Mouse (Mus musculus) cerebellum, adult 11-12 months (tissue): Measurements from ENCODE around the gene Cchcr1.

Experiments
- DNase-seq: peaks from one replicate; pipeline ENCODE4 v3.0.0; 2022

Gene Cchcr1

DNA sequence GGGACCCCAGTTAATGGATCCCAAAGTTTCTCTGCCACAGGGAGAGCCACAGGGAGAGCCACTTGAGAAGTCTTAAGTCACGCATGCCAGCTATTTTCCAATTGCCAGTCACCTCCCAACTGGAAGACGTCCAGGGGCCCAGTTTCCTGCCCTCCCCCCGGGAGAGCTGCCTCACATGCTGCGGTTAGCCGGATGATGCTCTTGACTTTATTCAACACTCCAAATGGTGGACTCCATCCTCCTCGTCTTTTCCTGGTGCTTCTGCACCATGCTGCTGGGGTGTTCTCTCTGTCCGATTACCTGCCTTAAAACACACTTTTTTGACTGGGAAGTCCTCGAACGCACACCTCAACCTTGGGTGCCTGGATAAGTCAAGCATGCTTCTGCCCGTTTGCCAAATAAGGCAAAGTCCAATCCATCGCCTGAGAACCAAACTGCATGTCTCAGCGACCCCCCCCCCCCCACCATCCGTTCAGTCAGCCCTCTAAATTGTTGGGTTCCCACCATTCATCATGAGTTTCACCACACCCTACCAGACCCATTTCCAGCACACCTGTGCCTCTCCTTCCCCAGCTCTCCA, 39.4 kb downstream of the Cchcr1 start:
- no peak for DNase-seq

DNA sequence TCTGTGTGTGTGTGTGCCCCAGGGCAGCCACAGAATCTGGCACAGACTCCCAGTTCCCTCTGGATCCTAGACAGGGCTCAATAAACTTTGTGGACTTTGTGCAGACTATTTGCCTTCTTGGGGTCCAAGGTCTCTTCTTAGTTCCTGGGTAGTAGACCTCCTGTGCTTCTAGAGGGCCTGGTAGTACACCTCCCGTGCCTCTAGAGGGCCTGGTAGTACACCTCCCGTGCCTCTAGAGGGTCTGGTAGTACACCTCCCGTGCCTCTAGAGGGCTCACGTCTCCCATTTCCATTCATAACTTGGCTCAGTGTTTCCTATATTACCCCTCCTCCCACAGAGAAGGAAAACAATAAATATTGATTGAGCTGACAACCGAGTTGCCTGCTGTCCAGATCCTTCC, 39.9 kb downstream of the Cchcr1 start:
- DNase-seq, result no peak

DNA sequence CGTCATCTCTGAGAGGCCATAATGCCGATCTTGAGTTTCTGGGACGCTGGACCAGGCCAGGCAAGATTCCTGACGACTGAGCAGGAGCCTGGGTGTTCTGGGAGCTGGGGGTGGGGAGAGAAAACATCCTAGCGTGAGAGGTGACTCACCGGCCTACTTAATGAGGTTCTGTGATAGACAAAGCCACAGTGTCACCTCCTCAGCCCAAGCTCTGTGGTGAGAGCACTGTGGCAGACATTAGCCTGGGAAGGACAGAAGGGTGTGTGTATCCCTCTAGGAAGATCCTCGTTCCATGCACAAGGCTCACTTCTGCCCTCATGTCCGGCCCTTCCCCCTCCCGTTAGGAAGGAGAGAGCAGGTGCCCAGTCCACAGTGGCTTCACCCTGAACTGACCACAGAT, 40.5 kb downstream of the Cchcr1 start:
- no peak for DNase-seq

DNA sequence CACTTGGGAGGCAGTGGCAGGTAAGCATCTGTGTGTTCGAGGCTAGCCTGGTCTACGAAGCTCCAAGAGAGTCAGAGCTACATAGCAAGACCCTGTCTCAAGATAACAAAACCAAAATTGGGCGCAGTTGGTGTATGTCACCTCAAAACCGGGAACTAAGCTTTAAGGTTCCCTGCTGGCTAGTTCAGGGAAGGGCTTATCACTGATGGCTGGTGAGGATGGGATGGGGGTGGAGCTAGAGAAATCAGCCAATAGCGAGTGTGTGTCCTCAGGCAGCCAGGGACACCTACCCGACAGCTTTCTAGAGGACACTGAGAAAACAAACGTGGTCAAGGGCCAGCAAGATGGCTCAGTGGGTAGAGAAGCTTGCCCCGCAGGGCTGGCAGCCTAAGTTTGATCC, 41.3 kb downstream of the Cchcr1 start:
- no peak for DNase-seq

DNA sequence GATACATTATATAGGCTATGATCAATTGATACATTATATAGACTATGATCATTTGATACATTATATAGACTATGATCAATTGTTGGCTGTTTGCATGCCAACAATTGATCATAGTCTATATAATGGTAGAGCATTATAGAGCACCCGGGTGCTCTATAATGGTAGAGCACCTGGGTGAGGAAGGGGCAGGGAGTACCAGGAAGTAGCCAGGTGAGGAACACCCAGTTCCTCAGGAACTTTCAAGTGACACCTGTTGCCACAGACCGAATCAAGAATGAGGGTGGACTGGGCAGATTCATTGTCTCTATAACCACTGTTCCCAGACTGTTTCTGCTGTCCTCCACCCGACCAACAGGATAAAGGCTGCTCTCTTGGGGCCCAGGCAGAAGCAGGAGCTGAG, 50.2 kb downstream of the Cchcr1 start, which contains the start of gene 2300002M23Rik:
TSS of gene 2300002M23Rik (plus strand) at position 301 of the 400 bp plus-strand sequence.
- DNase-seq, result no peak

DNA sequence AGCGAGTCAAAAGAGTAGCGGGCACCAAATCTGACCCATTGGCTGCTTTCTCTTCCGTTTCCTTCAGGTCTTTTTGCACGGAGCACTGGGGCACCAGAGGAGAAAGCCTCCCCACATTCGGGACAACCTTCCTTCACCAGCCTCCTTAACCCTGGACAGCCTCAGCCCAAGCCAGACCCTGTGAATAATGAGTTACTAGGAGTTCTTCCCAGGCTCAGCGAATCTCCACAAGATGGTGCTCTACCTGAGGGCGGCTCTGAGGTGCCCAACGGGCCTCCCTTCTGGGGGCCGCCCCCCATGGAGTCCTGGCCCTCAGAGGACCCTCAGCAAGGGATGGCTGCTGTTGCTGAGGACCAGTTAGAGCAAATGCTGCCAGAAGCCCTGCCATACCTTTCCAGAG, 50.9 kb downstream of the Cchcr1 start:
- no peak for DNase-seq

DNA sequence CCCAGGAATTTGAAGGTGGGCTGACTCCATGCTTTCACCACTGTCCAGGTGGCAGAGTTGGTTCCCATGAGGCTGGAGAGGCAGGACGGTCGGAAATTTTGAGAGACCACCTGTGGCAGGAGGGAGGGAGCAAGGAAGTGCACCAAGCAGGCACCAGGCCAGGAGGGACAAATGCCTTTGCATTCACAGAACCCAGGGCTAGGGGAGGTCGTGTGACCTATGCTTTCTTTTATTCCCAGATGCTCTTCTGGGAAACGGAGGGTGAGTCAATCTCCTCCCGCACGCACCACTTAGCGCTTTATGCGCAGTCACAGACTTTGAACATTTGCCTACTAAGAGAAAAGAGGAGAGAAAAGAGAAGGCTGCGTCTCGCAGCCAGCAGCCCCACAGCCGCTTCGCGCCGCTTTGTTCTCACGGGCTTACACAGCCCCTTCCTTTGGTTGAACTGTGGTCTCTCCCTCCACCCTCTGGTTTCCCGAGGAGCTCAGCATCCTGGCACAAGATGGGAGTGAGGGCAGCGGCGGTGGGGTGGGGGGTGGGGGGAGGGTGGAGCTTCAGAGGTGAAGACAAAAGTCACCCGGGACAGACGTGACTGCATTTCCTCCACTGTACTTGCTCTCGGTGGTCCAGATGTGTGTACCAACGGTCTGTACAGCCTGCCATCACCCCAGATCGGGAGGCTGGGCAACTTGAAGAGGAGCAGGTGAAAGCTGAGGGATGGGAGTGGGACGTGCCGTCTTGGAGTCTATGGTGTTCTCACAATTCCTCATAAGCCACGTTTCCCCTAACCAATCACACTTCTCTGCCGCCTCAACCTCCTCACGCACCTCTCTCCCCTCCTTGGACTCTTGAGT, 52.4 kb downstream of the Cchcr1 start:
- DNase-seq, result no peak

DNA sequence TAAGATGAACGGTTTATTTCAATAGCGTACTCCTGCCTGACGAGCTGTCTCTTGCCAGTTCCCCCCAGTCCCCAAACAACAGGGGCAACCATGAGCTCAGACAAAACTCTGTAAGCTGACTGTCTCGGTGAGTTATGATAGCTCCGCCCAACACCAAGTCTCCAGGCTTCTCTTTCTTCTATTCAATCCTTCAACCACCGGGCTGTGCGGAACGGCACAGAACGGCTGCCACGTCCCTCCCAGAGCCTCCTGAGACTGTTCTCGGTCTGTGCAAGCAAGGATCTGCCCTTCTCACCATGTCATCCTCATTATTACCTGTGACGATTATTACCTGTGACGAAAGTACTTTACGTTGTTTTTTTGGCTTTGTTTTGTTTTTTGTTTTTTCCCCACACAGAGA, 53.9 kb downstream of the Cchcr1 start:
- DNase-seq, result no peak

DNA sequence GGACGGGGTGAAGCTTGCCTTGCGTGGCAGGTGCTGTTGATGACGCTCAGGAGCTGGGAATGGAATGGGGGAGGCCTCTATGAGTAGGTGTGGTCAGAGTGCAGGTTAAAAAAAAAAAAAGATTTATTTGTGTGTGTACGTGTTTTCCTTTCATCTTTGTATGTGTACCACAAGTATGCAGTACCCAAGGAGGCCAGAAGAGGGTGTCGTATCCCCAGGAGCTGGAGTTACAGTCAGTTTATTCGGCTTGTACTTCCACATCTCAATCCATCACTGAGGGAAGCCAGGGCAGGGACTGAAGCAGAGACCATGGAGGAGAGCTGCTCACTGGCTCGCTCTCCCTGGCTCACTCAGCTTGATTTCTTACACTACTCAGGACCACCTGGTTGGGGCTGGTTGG, 54.6 kb downstream of the Cchcr1 start:
- no peak for DNase-seq

DNA sequence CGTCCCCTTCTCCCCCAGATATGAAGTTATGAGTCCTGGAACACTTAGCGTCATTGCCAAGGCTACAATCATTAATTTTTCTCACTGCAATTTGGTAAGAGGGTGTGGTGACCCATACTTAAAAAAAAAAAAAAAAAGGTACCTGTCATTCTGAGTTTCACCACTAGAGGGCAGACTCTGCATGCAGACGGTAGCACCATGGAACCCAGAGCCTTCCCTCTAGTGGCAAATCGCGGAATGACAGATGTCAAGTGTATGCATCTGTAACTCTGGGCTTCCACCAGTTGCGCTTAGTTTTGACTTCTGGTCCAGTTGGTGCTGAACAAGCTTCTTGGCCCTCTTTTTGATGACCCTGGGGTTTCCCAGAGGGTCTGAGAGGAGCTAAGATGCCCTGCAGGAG, 61.3 kb downstream of the Cchcr1 start:
- DNase-seq, result peak; percentile 38
